In the genomic region with DNA sequence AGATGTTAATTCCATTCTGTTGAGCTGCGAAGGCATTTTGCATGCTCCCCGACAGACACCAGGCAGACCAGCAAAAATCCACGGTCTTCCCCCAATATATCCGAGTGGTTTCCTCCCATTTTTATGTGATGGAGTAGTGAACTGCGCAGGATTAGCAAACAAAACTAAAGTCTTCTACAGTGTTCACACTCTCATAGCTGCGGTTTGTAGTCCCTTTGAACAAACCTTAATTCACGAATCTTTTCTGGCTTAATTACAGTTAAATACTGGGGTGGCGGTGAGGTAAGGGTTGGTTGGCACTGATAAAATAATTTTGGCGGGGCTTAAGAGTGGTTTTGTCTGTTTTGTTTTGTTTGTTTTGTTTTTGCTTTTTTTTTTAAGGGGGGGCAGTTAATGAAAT, we compare ENCODE assay signal across 10 mouse cellular contexts. TPM values are rescaled to one million over a fixed set of nuclear protein-coding genes. Genes with fewer than 3 reads are reported as not detected.
DNase-seq lines count a peak whose midpoint lies in the region; ATAC-seq and TF ChIP-seq lines count a peak whose summit lies in the region.
"Had no signal": no experiment of that assay in that cellular context is flagged by ENCODE, and none has a peak within 500 bp of the region (broad histone marks: within the 10 kb centered on the region; RNA-seq: fewer than 3 reads in every experiment).

No protein-coding gene starts in this region.

- H3K9me3 ChIP-seq in forebrain, embryonic 15.5 days = no peaks in the 10 kb centered on the region
- H3K9me3 ChIP-seq in limb, embryonic 14.5 days (ENCODE audit: control insufficient read depth, low read length) = no peaks in the 10 kb centered on the region
- H3K9me3 ChIP-seq in stomach, embryonic 16.5 days (replicated peaks; ENCODE audit: control insufficient read depth, low read length) = no peaks in the 10 kb centered on the region
- H3K9me3 ChIP-seq in liver, embryonic 11.5 days (ENCODE audit: control insufficient read depth, low read length) = no peaks in the 10 kb centered on the region
- H3K9me3 ChIP-seq: liver, embryonic 13.5 days had no signal

- H3K36me3 ChIP-seq in forebrain, embryonic 15.5 days = no peaks in the 10 kb centered on the region
- peaks cover 3% of the 10 kb centered on the region; the same call in 1 of the 2 replicates for H3K36me3 ChIP-seq in limb, embryonic 14.5 days (ENCODE audit: control insufficient read depth, insufficient read depth, low read length)
- H3K36me3 ChIP-seq in stomach, embryonic 16.5 days (ENCODE audit: control insufficient read depth, insufficient read depth, low read length) = no peaks in the 10 kb centered on the region
- no peaks in the 10 kb centered on the region for H3K36me3 ChIP-seq in liver, embryonic 11.5 days (ENCODE audit: control insufficient read depth, insufficient read depth, low read length)
- H3K36me3 ChIP-seq: liver, embryonic 13.5 days had no signal

- H3K9ac ChIP-seq in forebrain, embryonic 15.5 days (replicated peaks) = peak overlapping the region; percentile 67
- H3K9ac ChIP-seq in limb, embryonic 14.5 days (ENCODE audit: low read depth, low read length, severe bottlenecking) = peak overlapping the region; percentile 5; the same call in 1 of the 2 replicates
- no peak overlapping the region for H3K9ac ChIP-seq in stomach, embryonic 16.5 days (ENCODE audit: low read length)
- H3K9ac ChIP-seq in liver, embryonic 11.5 days (ENCODE audit: low read depth, low read length) = no peak overlapping the region
- H3K9ac ChIP-seq: liver, embryonic 13.5 days had no signal

- WGBS in forebrain, embryonic 15.5 days = 14% methylated on average over 9 of the region's 9 CpGs
- 36% methylated on average over 9 of the region's 9 CpGs for WGBS in limb, embryonic 14.5 days
- WGBS in stomach, embryonic 16.5 days = 49% methylated on average over 9 of the region's 9 CpGs
- WGBS in liver, embryonic 11.5 days = 49% methylated on average over 9 of the region's 9 CpGs

- peak overlapping the region; percentile 81 for H3K27ac ChIP-seq in layer of hippocampus, adult 2 months
- H3K27ac ChIP-seq in forebrain, embryonic 15.5 days (replicated peaks) = peak overlapping the region; percentile 95
- H3K27ac ChIP-seq in limb, embryonic 14.5 days (replicated peaks; ENCODE audit: low read depth, low read length) = no peak overlapping the region
- H3K27ac ChIP-seq in stomach, embryonic 16.5 days (ENCODE audit: low read length) = no peak overlapping the region
- no peak overlapping the region for H3K27ac ChIP-seq in liver, embryonic 11.5 days (ENCODE audit: low read depth, low read length)
- H3K27ac ChIP-seq: liver, embryonic 13.5 days had no signal

- no peak for TF ChIP-seq CTCF in layer of hippocampus, adult 2 months (conservative IDR thresholded peaks at IDR 0.05)

- H3K4me1 ChIP-seq in forebrain, embryonic 15.5 days = peaks cover 32% of the 10 kb centered on the region
- peaks cover 6% of the 10 kb centered on the region; the same call in 1 of the 2 replicates for H3K4me1 ChIP-seq in limb, embryonic 14.5 days (ENCODE audit: control insufficient read depth, insufficient read depth, low read length)
- H3K4me1 ChIP-seq in stomach, embryonic 16.5 days (ENCODE audit: control insufficient read depth, insufficient read depth, low read length) = peaks cover 5% of the 10 kb centered on the region; the same call in 1 of the 2 replicates
- peaks cover 5% of the 10 kb centered on the region; the same call in 1 of the 2 replicates for H3K4me1 ChIP-seq in liver, embryonic 11.5 days (replicated peaks; ENCODE audit: control insufficient read depth, insufficient read depth, low read length)

- peak overlapping the region; percentile 87 for H3K4me3 ChIP-seq in layer of hippocampus, adult 2 months
- H3K4me3 ChIP-seq in forebrain, embryonic 15.5 days = peak overlapping the region; percentile 80
- no peak overlapping the region; the same call in 1 of the 2 replicates for H3K4me3 ChIP-seq in limb, embryonic 14.5 days (replicated peaks; ENCODE audit: low read length)
- no peak overlapping the region for H3K4me3 ChIP-seq in stomach, embryonic 16.5 days (replicated peaks; ENCODE audit: low read length)
- no peak overlapping the region for H3K4me3 ChIP-seq in liver, embryonic 11.5 days (ENCODE audit: low read depth, low read length)
- H3K4me3 ChIP-seq: liver, embryonic 13.5 days had no signal

- no peak for ATAC-seq in forebrain, embryonic 15.5 days (replicated peaks)
- no peak for ATAC-seq in limb, embryonic 14.5 days (ENCODE audit: low FRiP score, low read depth)
- no peak for ATAC-seq in stomach, embryonic 16.5 days (ENCODE audit: insufficient read depth, low FRiP score)
- ATAC-seq in liver, embryonic 11.5 days (replicated peaks; ENCODE audit: low FRiP score) = no peak

- H3K4me2 ChIP-seq in forebrain, embryonic 15.5 days (replicated peaks) = peak overlapping the region; percentile 89
- peak overlapping the region; percentile 90 for H3K4me2 ChIP-seq in limb, embryonic 14.5 days (replicated peaks; ENCODE audit: low read depth, low read length, severe bottlenecking)
- peak overlapping the region; percentile 94; the same call in 1 of the 2 replicates for H3K4me2 ChIP-seq in stomach, embryonic 16.5 days (ENCODE audit: low read depth, low read length)
- H3K4me2 ChIP-seq in liver, embryonic 11.5 days = no peak overlapping the region

- no peak for TF ChIP-seq POLR2A in limb, embryonic 14.5 days (IDR thresholded peaks at IDR 0.05; ENCODE audit: borderline replicate concordance, extremely low read depth, insufficient read depth, insufficient read length)

- DNase-seq in layer of hippocampus, adult 2 months (ENCODE audit: low spot score in 2 of 2) = no peak
- no peak for DNase-seq in layer of hippocampus, adult 11-12 months (ENCODE audit: low spot score)
- DNase-seq in limb, embryonic 14.5 days (ENCODE audit: low spot score) = no peak
- DNase-seq in liver, embryonic 11.5 days (ENCODE audit: low spot score) = no peak
- DNase-seq in spleen, postnatal 10 days (ENCODE audit: low spot score in 2 of 2) = no peak
- DNase-seq in layer of hippocampus, adult 8-10 months (ENCODE audit: low spot score in 2 of 2) = no peak
- DNase-seq: liver, embryonic 13.5 days had no signal

- H3K27me3 ChIP-seq in forebrain, embryonic 15.5 days = no peaks in the 10 kb centered on the region
- H3K27me3 ChIP-seq in limb, embryonic 14.5 days (ENCODE audit: control insufficient read depth, insufficient read depth, low read length) = no peaks in the 10 kb centered on the region
- peaks cover 6% of the 10 kb centered on the region for H3K27me3 ChIP-seq in stomach, embryonic 16.5 days (ENCODE audit: control insufficient read depth, insufficient read depth, low read length)
- H3K27me3 ChIP-seq in liver, embryonic 11.5 days (replicated peaks; ENCODE audit: control insufficient read depth, insufficient read depth, low read length) = peaks cover 39% of the 10 kb centered on the region

RNA-seq across cellular contexts. Expression of gene Fat4, which starts 3.1 kb away (rescaled TPM):
- total RNA-seq in layer of hippocampus, adult 2 months (2021) = 10 to 100 TPM; 29.4 to 34.5 TPM
- polyA plus RNA-seq in forebrain, embryonic 15.5 days (2015; fragmentation: Nextera tagmentation; extraction: Ambion mirVana) = 11.2 and 11.3 TPM in 2 replicates
- 23.9 and 27.9 TPM in 2 replicates for polyA plus RNA-seq in limb, embryonic 14.5 days (2012; rRNA removed)
- polyA plus RNA-seq in limb, embryonic 14.5 days (2014; fragmentation: Nextera tagmentation; extraction: Ambion mirVana) = 22.8 and 25.4 TPM in 2 replicates
- polyA plus RNA-seq in stomach, embryonic 16.5 days (2015; fragmentation: Nextera tagmentation; extraction: Ambion mirVana) = 6.9 and 7.7 TPM in 2 replicates
- polyA plus RNA-seq in liver, embryonic 11.5 days (2014; fragmentation: Nextera tagmentation; extraction: Ambion mirVana) = 3.4 and 4.0 TPM in 2 replicates
- 10 to 100 TPM; 23.2 to 30.8 (median 25.9) TPM for total RNA-seq in layer of hippocampus, adult 8-10 months (2022)
- total RNA-seq: neutrophil, adult 5-6 weeks had no signal

Comparison
In these comparisons a context has a peak if more than half of its experiments do, and no peak if none do; other contexts are left out.
1. H3K27ac ChIP-seq: peak in layer of hippocampus, adult 2 months (single experiment) and forebrain, embryonic 15.5 days (single experiment); none in limb, embryonic 14.5 days (single experiment), stomach, embryonic 16.5 days (single experiment) and liver, embryonic 11.5 days (single experiment).
2. H3K4me3 ChIP-seq: peak in layer of hippocampus, adult 2 months (single experiment) and forebrain, embryonic 15.5 days (single experiment); none in limb, embryonic 14.5 days (single experiment), stomach, embryonic 16.5 days (single experiment) and liver, embryonic 11.5 days (single experiment).
3. H3K9ac ChIP-seq: peak in forebrain, embryonic 15.5 days (single experiment) and limb, embryonic 14.5 days (single experiment); none in stomach, embryonic 16.5 days (single experiment) and liver, embryonic 11.5 days (single experiment).